Comparison of ENCODE assay signal across 9 mouse cellular contexts in genomic region chr19:58118141-58118835, GRCm38 (mm10).
DNase-seq lines count a peak whose midpoint lies in the region; ATAC-seq and TF ChIP-seq lines count a peak whose summit lies in the region.
"Had no signal": no experiment of that assay in that cellular context is flagged by ENCODE, and none has a peak within 500 bp of the region (broad histone marks: within the 10 kb centered on the region; RNA-seq: fewer than 3 reads in every experiment).

No protein-coding gene starts in this region.

- H3K9ac ChIP-seq in liver, postnatal 0 days (replicated peaks) = no peak overlapping the region
- no peak overlapping the region for H3K9ac ChIP-seq in liver, embryonic 11.5 days (ENCODE audit: low read depth, low read length)
- H3K9ac ChIP-seq: limb, embryonic 12.5 days had no signal

- no peaks in the 10 kb centered on the region for H3K27me3 ChIP-seq in liver, postnatal 0 days (ENCODE audit: insufficient read depth, low read length)
- H3K27me3 ChIP-seq in liver, embryonic 11.5 days (replicated peaks; ENCODE audit: control insufficient read depth, insufficient read depth, low read length) = no peaks in the 10 kb centered on the region
- no peaks in the 10 kb centered on the region for H3K27me3 ChIP-seq in splenic B cell, adult 2 months (ENCODE audit: control insufficient read depth, insufficient read depth, low read length, poor library complexity, severe bottlenecking)

- H3K9me3 ChIP-seq in liver, postnatal 0 days (ENCODE audit: low read length) = no peaks in the 10 kb centered on the region
- no peaks in the 10 kb centered on the region for H3K9me3 ChIP-seq in liver, embryonic 11.5 days (ENCODE audit: control insufficient read depth, low read length)
- H3K9me3 ChIP-seq: limb, embryonic 12.5 days had no signal

- TF ChIP-seq CTCF in liver, postnatal 0 days (IDR thresholded peaks at IDR 0.05; ENCODE audit: low read depth) = peak; percentile 41

- peaks cover 3% of the 10 kb centered on the region; the same call in 1 of the 2 replicates for H3K4me1 ChIP-seq in liver, postnatal 0 days (ENCODE audit: insufficient read depth)
- peaks cover 2% of the 10 kb centered on the region; the same call in 1 of the 2 replicates for H3K4me1 ChIP-seq in liver, embryonic 11.5 days (replicated peaks; ENCODE audit: control insufficient read depth, insufficient read depth, low read length)

- WGBS in liver, postnatal 0 days (ENCODE audit: insufficient replicate concordance) = 83% methylated on average over 19 of the region's 19 CpGs
- 86% methylated on average over 19 of the region's 19 CpGs for WGBS in liver, embryonic 11.5 days

- H3K36me3 ChIP-seq in liver, postnatal 0 days (replicated peaks; ENCODE audit: insufficient read depth, low read length) = no peaks in the 10 kb centered on the region
- no peaks in the 10 kb centered on the region for H3K36me3 ChIP-seq in liver, embryonic 11.5 days (ENCODE audit: control insufficient read depth, insufficient read depth, low read length)
- H3K36me3 ChIP-seq in splenic B cell, adult 2 months (ENCODE audit: control insufficient read depth, insufficient read depth, low read length, poor library complexity, severe bottlenecking) = no peaks in the 10 kb centered on the region
- H3K36me3 ChIP-seq: limb, embryonic 12.5 days had no signal

- no peak overlapping the region for H3K27ac ChIP-seq in liver, postnatal 0 days (ENCODE audit: low read depth)
- no peak overlapping the region for H3K27ac ChIP-seq in liver, embryonic 11.5 days (ENCODE audit: low read depth, low read length)

- DNase-seq in CD4-positive, CD25-positive, alpha-beta regulatory T cell, adult 2 months (ENCODE audit: low read depth, low spot score) = peak; percentile 36
- no peak for DNase-seq in liver, postnatal 0 days
- no peak for DNase-seq in liver, embryonic 11.5 days (ENCODE audit: low spot score)
- DNase-seq in frontal cortex, postnatal 14 days (ENCODE audit: low spot score in 2 of 2) = peak; percentile 56 to 61
- DNase-seq in layer of hippocampus, postnatal 25 days (ENCODE audit: extremely low spot score in 1 of 2, low spot score in 1 of 2) = peak; percentile 42 to 68
- peak; percentile 3 for DNase-seq in splenic B cell, adult 2 months (ENCODE audit: low read depth, low spot score)
- no peak for DNase-seq in urinary bladder, adult 18-20 months (ENCODE audit: low spot score in 2 of 2)

- H3K4me3 ChIP-seq in liver, postnatal 0 days (ENCODE audit: low read depth, low read length) = no peak overlapping the region
- H3K4me3 ChIP-seq in liver, embryonic 11.5 days (ENCODE audit: low read depth, low read length) = no peak overlapping the region
- H3K4me3 ChIP-seq: limb, embryonic 12.5 days had no signal

- ATAC-seq in CD4-positive, CD25-positive, alpha-beta regulatory T cell, adult 4 months = no peak
- no peak for ATAC-seq in liver, postnatal 0 days
- no peak for ATAC-seq in liver, embryonic 11.5 days (replicated peaks; ENCODE audit: low FRiP score)

- H3K4me2 ChIP-seq in liver, postnatal 0 days (ENCODE audit: low read depth, low read length) = no peak overlapping the region
- H3K4me2 ChIP-seq in liver, embryonic 11.5 days = no peak overlapping the region
- H3K4me2 ChIP-seq: limb, embryonic 12.5 days had no signal

- TF ChIP-seq EP300 in liver, postnatal 0 days (IDR thresholded peaks at IDR 0.05; ENCODE audit: low read depth) = no peak

Comparison
In these comparisons a context has a peak if more than half of its experiments do, and no peak if none do; other contexts are left out.
1. DNase-seq: peak in CD4-positive, CD25-positive, alpha-beta regulatory T cell, adult 2 months (single experiment), frontal cortex, postnatal 14 days (2 of 2), layer of hippocampus, postnatal 25 days (2 of 2) and splenic B cell, adult 2 months (single experiment); none in liver, postnatal 0 days (single experiment), liver, embryonic 11.5 days (single experiment) and urinary bladder, adult 18-20 months (0 of 2).